Mouse (Mus musculus) liver, embryonic 15.5 days (tissue): ENCODE results near the gene Cfap77. TPM values are rescaled to one million over a fixed set of nuclear protein-coding genes. Genes with fewer than 3 reads are reported as not detected.
A peak's percentile ranks its signal among the peaks of the same experiment; 100 is the strongest.
"Not testable (repeated sequence)": the region's sequence is repeated elsewhere in the genome, so short reads cannot be mapped to it uniquely, and the experiment has no call there.

Experiments
- ATAC-seq: fragments of 200-750 bp; cut with Nextera tagmentation; 2 replicates; pipeline ENCODE4 v1.8.0; 2017; ENCODE audit warnings: moderate number of reproducible peaks, mild to moderate bottlenecking, moderate library complexity; ENCODE audit not compliant: insufficient read depth
- H3K27ac ChIP-seq: fragments of 300-500 bp; sonication (generic); replicated peaks from 2 replicates; pipeline ENCODE4 v1.5.1; 2015; ENCODE audit warnings: mild to moderate bottlenecking, inconsistent platforms
- H3K27me3 ChIP-seq: fragments of 300-500 bp; sonication (generic); 2 replicates; pipeline ENCODE4 v1.6.1; 2015; ENCODE audit warnings: mild to moderate bottlenecking, inconsistent platforms
- H3K36me3 ChIP-seq: fragments of 300-500 bp; sonication (generic); replicated peaks from 2 replicates; pipeline ENCODE4 v1.6.1; 2015; ENCODE audit warnings: moderate library complexity, mild to moderate bottlenecking, inconsistent platforms
- H3K4me1 ChIP-seq: fragments of 300-500 bp; sonication (generic); replicated peaks from 2 replicates; pipeline ENCODE4 v1.6.1; 2015; ENCODE audit warnings: inconsistent platforms
- H3K4me2 ChIP-seq: fragments of 300-500 bp; sonication (generic); 2 replicates; pipeline ENCODE4 v1.6.1; 2015; ENCODE audit warnings: moderate library complexity, mild to moderate bottlenecking, inconsistent platforms
- H3K4me3 ChIP-seq: fragments of 300-500 bp; sonication (generic); replicated peaks from 2 replicates; pipeline ENCODE4 v1.5.1; 2015; ENCODE audit warnings: mild to moderate bottlenecking, inconsistent platforms
- H3K9ac ChIP-seq: fragments of 300-500 bp; sonication (generic); 2 replicates; pipeline ENCODE4 v1.6.1; 2015; ENCODE audit warnings: moderate library complexity, mild to moderate bottlenecking, inconsistent platforms
- H3K9me3 ChIP-seq: fragments of 300-500 bp; sonication (generic); replicated peaks from 2 replicates; pipeline ENCODE4 v1.6.1; 2016; ENCODE audit warnings: inconsistent platforms
- WGBS: fragments of 180-500 bp; shearing (Covaris S2); methylation state at CpG from one replicate; pipeline ENCODE4 v1.1.7; 2015; ENCODE audit warnings: mixed read lengths; ENCODE audit not compliant: insufficient replicate concordance; 5-methylcytosine and 5-hydroxymethylcytosine counted together
- polyA plus RNA-seq: library from polyadenylated mRNA; unstranded; fragments of >200 nt; fragmentation: Nextera tagmentation; extraction: Ambion mirVana; gene quantifications from 2 replicates; pipeline ENCODE4 v1.2.1, GENCODE M21; 2015

Gene Cfap77
- 0.20 TPM in 1 of 2 replicates, not detected in the other for polyA plus RNA-seq

GRCm38 (mm10) chr2:29054991-29055390 is at the start of gene Cfap77:
Gene Cfap77, minus strand, starts transcription at chr2:29055066.
- Histone ChIP-seq H3K27me3 (peaks cover 49% of the 10 kb centered on the region), H3K36me3 (no peaks in the 10 kb centered on the region), H3K27ac (no peak within 1 kb of the TSS), H3K9ac (peak within 1 kb of the TSS; percentile 52), H3K4me2 (peak within 1 kb of the TSS; percentile 77), H3K9me3 (no peaks in the 10 kb centered on the region), H3K4me1 (peaks cover 15% of the 10 kb centered on the region), H3K4me3 (peak within 1 kb of the TSS; percentile 49)
- peak; percentile 37; the same call in 1 of the 2 replicates for ATAC-seq
- under 1% methylated on average over 25 of the region's 25 CpGs for WGBS

- H3K9me3 ChIP-seq, ATAC-seq, H3K27ac ChIP-seq, H3K4me2 ChIP-seq, H3K4me1 ChIP-seq, H3K9ac ChIP-seq, H3K27me3 ChIP-seq, H3K36me3 ChIP-seq, H3K4me3 ChIP-seq: not testable (repeated sequence)
- WGBS, result 57% methylated on average over 10 of the region's 10 CpGs
Observed at GRCm38 (mm10) chr2:29102416-29103377, 47.8 kb upstream of the Cfap77 start.

GRCm38 (mm10) chr2:29100822-29101534 is 46.1 kb upstream of the Cfap77 start:
- Histone ChIP-seq H3K36me3 (no peaks in the 10 kb centered on the region), H3K4me2 (peak overlapping the region; percentile 43), H3K27ac (no peak overlapping the region), H3K4me3 (peak overlapping the region; percentile 17), H3K9me3 (no peaks in the 10 kb centered on the region), H3K27me3 (no peaks in the 10 kb centered on the region), H3K9ac (no peak overlapping the region), H3K4me1 (no peaks in the 10 kb centered on the region)
- 38% methylated on average over 7 of the region's 7 CpGs for WGBS
- no peak for ATAC-seq

- Histone ChIP-seq H3K27ac (no peak overlapping the region), H3K4me2 (no peak overlapping the region), H3K4me3 (no peak overlapping the region), H3K27me3 (no peaks in the 10 kb centered on the region), H3K4me1 (no peaks in the 10 kb centered on the region), H3K9me3 (no peaks in the 10 kb centered on the region), H3K36me3 (no peaks in the 10 kb centered on the region), H3K9ac (no peak overlapping the region)
- 70% methylated on average over 14 of the region's 14 CpGs for WGBS
- no peak for ATAC-seq
Observed at GRCm38 (mm10) chr2:29099646-29100045, 44.8 kb upstream of the Cfap77 start.

GRCm38 (mm10) chr2:29098786-29099185 is 43.9 kb upstream of the Cfap77 start:
- no peak for ATAC-seq
- WGBS, result 67% methylated on average over 8 of the region's 8 CpGs

GRCm38 (mm10) chr2:29097955-29098354 is 43.1 kb upstream of the Cfap77 start:
- WGBS, result 77% methylated on average over 5 of the region's 5 CpGs

More at GRCm38 (mm10) chr2:29098786-29099185, 43.9 kb upstream of the Cfap77 start:
- Histone ChIP-seq H3K4me2 (no peak overlapping the region), H3K4me3 (no peak overlapping the region), H3K9me3 (no peaks in the 10 kb centered on the region), H3K36me3 (no peaks in the 10 kb centered on the region), H3K27ac (no peak overlapping the region), H3K9ac (no peak overlapping the region), H3K27me3 (no peaks in the 10 kb centered on the region), H3K4me1 (no peaks in the 10 kb centered on the region)

GRCm38 (mm10) chr2:29097465-29097864 is 42.6 kb upstream of the Cfap77 start:
- H3K27me3 ChIP-seq, result no peaks in the 10 kb centered on the region
- H3K9ac ChIP-seq, result no peak overlapping the region
- no peaks in the 10 kb centered on the region for H3K9me3 ChIP-seq
- H3K4me3 ChIP-seq, result no peak overlapping the region
- no peaks in the 10 kb centered on the region for H3K4me1 ChIP-seq
- ATAC-seq, result no peak
- WGBS, result 63% methylated on average over 3 of the region's 3 CpGs
- no peak overlapping the region for H3K4me2 ChIP-seq
- H3K27ac ChIP-seq, result no peak overlapping the region
- H3K36me3 ChIP-seq, result no peaks in the 10 kb centered on the region

More at GRCm38 (mm10) chr2:29097955-29098354, 43.1 kb upstream of the Cfap77 start:
- H3K4me3 ChIP-seq, H3K27ac ChIP-seq, H3K9ac ChIP-seq, ATAC-seq, H3K4me1 ChIP-seq, H3K9me3 ChIP-seq, H3K36me3 ChIP-seq, H3K4me2 ChIP-seq, H3K27me3 ChIP-seq: not testable (repeated sequence)

- no peak overlapping the region for H3K27ac ChIP-seq
- no peak for ATAC-seq
- WGBS, result 52% methylated on average over 4 of the region's 4 CpGs
Observed at GRCm38 (mm10) chr2:29096751-29097150, 41.9 kb upstream of the Cfap77 start.

GRCm38 (mm10) chr2:29095674-29096073 is 40.8 kb upstream of the Cfap77 start:
- no peak overlapping the region for H3K27ac ChIP-seq
- no peaks in the 10 kb centered on the region for H3K9me3 ChIP-seq
- no peak for ATAC-seq
- no peak overlapping the region for H3K4me2 ChIP-seq
- no peak overlapping the region for H3K4me3 ChIP-seq
- no peaks in the 10 kb centered on the region for H3K27me3 ChIP-seq
- H3K4me1 ChIP-seq, result no peaks in the 10 kb centered on the region
- no peak overlapping the region for H3K9ac ChIP-seq
- H3K36me3 ChIP-seq, result no peaks in the 10 kb centered on the region
- 73% methylated on average over 8 of the region's 8 CpGs for WGBS

More at GRCm38 (mm10) chr2:29096751-29097150, 41.9 kb upstream of the Cfap77 start:
- H3K9me3 ChIP-seq, result no peaks in the 10 kb centered on the region
- H3K9ac ChIP-seq, result no peak overlapping the region
- H3K36me3 ChIP-seq, result no peaks in the 10 kb centered on the region
- no peaks in the 10 kb centered on the region for H3K4me1 ChIP-seq
- no peaks in the 10 kb centered on the region for H3K27me3 ChIP-seq
- no peak overlapping the region for H3K4me3 ChIP-seq
- H3K4me2 ChIP-seq, result no peak overlapping the region

GRCm38 (mm10) chr2:29089276-29089675 is 34.4 kb upstream of the Cfap77 start:
- not testable (repeated sequence) for H3K4me2 ChIP-seq, H3K9me3 ChIP-seq, H3K27ac ChIP-seq, H3K9ac ChIP-seq, H3K4me3 ChIP-seq, H3K27me3 ChIP-seq, ATAC-seq, H3K4me1 ChIP-seq
- peaks cover 24% of the 10 kb centered on the region for H3K36me3 ChIP-seq
- 67% methylated on average over 6 of the region's 6 CpGs for whole genome bisulfite sequencing

- peaks cover 55% of the 10 kb centered on the region for H3K36me3 ChIP-seq
Observed at GRCm38 (mm10) chr2:29086026-29086425, 31.2 kb upstream of the Cfap77 start.

More at GRCm38 (mm10) chr2:29086026-29086425, 31.2 kb upstream of the Cfap77 start:
- no peak for ATAC-seq
- H3K27ac ChIP-seq, result no peak overlapping the region
- H3K27me3 ChIP-seq, result no peaks in the 10 kb centered on the region
- H3K4me1 ChIP-seq, result no peaks in the 10 kb centered on the region
- H3K9me3 ChIP-seq, result no peaks in the 10 kb centered on the region
- H3K4me3 ChIP-seq, result no peak overlapping the region
- no peak overlapping the region for H3K4me2 ChIP-seq
- 85% methylated on average over 7 of the region's 7 CpGs for WGBS
- H3K9ac ChIP-seq, result no peak overlapping the region
